Mouse (Mus musculus) ES-E14 (cell line): ENCODE data around the gene Bcl9l.

Source experiments
- MAFK ChIP-seq: IDR thresholded peaks from 2 replicates; pipeline ENCODE4 v1.6.1; 2014; ENCODE audit warnings: mild to moderate bottlenecking, low read depth, low read length, inconsistent platforms; ENCODE audit not compliant: insufficient read depth
- ZC3H11A ChIP-seq: IDR thresholded peaks from 2 replicates; pipeline ENCODE4 v1.6.1; 2012; ENCODE audit warnings: low read depth, mild to moderate bottlenecking, inconsistent platforms, low read length, borderline replicate concordance

- TF ChIP-seq ZC3H11A (no peak), MAFK (peak; percentile 52; the same call in 1 of the 2 replicates)
Observed at GRCm38 (mm10) chr9:44542364-44542763, 59.7 kb downstream of the Bcl9l start.
